Mouse (Mus musculus): Measurements from ENCODE around the gene Cfap54.

DNA sequence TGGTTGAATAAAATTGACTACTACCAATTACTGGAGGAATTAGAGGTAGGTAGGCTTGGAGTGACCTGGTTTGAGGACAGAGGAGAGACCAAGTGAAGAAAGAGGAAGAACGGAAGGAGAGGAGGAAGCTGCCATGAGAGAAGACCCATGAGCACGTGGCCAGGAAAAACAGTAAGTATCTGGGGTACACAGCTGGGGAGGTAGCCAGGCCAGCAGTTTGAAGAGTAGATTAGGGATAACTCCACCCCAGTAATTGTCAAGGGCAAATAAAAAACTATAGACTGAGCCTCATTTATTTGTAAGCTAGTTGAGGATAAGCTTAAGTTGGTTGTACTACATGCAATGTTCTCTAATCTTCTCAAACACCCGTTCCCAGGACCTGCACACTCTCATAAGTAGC is 116.3 kb downstream of the Cfap54 start:
- no peak for TF ChIP-seq CTCF (IDR thresholded peaks at IDR 0.05; ENCODE audit: control insufficient read depth, insufficient read depth, low read length)
- TF ChIP-seq POLR2A (IDR thresholded peaks at IDR 0.05; ENCODE audit: borderline replicate concordance, control insufficient read depth, low read depth, low read length), result no peak

Data from bone marrow, adult 2 months (tissue).